In the genomic region with DNA sequence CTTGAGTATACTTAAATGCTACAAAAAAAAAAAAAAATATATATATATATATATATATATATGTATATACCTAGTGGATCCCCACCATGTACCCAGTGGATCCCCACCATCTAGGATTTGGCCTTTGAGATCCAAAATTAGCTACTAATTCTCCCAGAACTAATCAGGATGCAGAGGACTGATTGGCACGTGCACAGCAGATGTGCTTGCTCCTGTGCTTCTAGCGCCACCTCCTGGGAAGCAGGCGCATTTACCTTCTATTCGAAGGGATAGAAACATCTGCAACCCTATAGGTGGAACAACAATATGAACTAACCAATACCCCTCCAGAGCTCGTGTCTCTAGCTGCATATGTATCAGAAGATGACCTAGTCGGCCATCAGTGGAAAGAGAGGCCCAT, we compare ENCODE assay signal across 8 mouse cellular contexts. TPM values are rescaled to one million over a fixed set of nuclear protein-coding genes. Genes with fewer than 3 reads are reported as not detected.
DNase-seq lines count a peak whose midpoint lies in the region; ATAC-seq and TF ChIP-seq lines count a peak whose summit lies in the region.

No protein-coding gene starts in this region.

- H3K9ac ChIP-seq in embryonic facial prominence, embryonic 13.5 days, result no peak overlapping the region
- H3K9ac ChIP-seq in limb, embryonic 12.5 days (replicated peaks), result no peak overlapping the region
- no peak overlapping the region for H3K9ac ChIP-seq in midbrain, embryonic 15.5 days

- peak; percentile 92 for TF ChIP-seq CTCF in kidney, adult 2 months (conservative IDR thresholded peaks at IDR 0.05; ENCODE audit: insufficient read depth, insufficient read length, low read depth, low read length)
- TF ChIP-seq CTCF in spleen, adult 2 months (IDR thresholded peaks at IDR 0.05; ENCODE audit: extremely low read depth, insufficient read depth, insufficient read length, insufficient replicate concordance), result peak; percentile 93; the same call in 1 of the 2 replicates

- H3K4me2 ChIP-seq in embryonic facial prominence, embryonic 13.5 days, result no peak overlapping the region
- no peak overlapping the region for H3K4me2 ChIP-seq in limb, embryonic 12.5 days
- no peak overlapping the region for H3K4me2 ChIP-seq in midbrain, embryonic 15.5 days

- DNase-seq in 416B (ENCODE audit: low read depth), result peak; percentile 74
- peak; percentile 72 for DNase-seq in adrenal gland, postnatal 25 days
- DNase-seq in heart, adult 8-10 months (ENCODE audit: low spot score), result peak; percentile 78
- peak; percentile 84 for DNase-seq in kidney, adult 2 months
- peak; percentile 50 to 73 for DNase-seq in spleen, adult 2 months (ENCODE audit: low read depth in 1 of 2, low spot score in 2 of 2)

- 1% methylated on average over 6 of the region's 6 CpGs for WGBS in embryonic facial prominence, embryonic 13.5 days
- WGBS in kidney, adult 2 months, result under 1% methylated on average over 6 of the region's 6 CpGs
- under 1% methylated on average over 6 of the region's 6 CpGs for WGBS in limb, embryonic 12.5 days
- 2% methylated on average over 6 of the region's 6 CpGs for WGBS in midbrain, embryonic 15.5 days
- WGBS in spleen, adult 2 months, result under 1% methylated on average over 6 of the region's 6 CpGs

- no peak overlapping the region for H3K4me3 ChIP-seq in embryonic facial prominence, embryonic 13.5 days
- no peak overlapping the region for H3K4me3 ChIP-seq in kidney, adult 2 months (ENCODE audit: insufficient read depth, low read depth, low read length)
- H3K4me3 ChIP-seq in limb, embryonic 12.5 days (replicated peaks), result no peak overlapping the region
- no peak overlapping the region for H3K4me3 ChIP-seq in midbrain, embryonic 15.5 days
- H3K4me3 ChIP-seq in spleen, adult 2 months (ENCODE audit: extremely low read depth, insufficient read depth, insufficient read length), result no peak overlapping the region

- H3K9me3 ChIP-seq in embryonic facial prominence, embryonic 13.5 days, result no peaks in the 10 kb centered on the region
- no peaks in the 10 kb centered on the region for H3K9me3 ChIP-seq in limb, embryonic 12.5 days
- no peaks in the 10 kb centered on the region for H3K9me3 ChIP-seq in midbrain, embryonic 15.5 days

- no peaks in the 10 kb centered on the region for H3K27me3 ChIP-seq in embryonic facial prominence, embryonic 13.5 days
- H3K27me3 ChIP-seq in kidney, adult 2 months (replicated peaks; ENCODE audit: control insufficient read depth, insufficient read depth, low read length), result no peaks in the 10 kb centered on the region
- no peaks in the 10 kb centered on the region for H3K27me3 ChIP-seq in limb, embryonic 12.5 days
- H3K27me3 ChIP-seq in midbrain, embryonic 15.5 days (replicated peaks), result no peaks in the 10 kb centered on the region
- H3K27me3 ChIP-seq in spleen, adult 2 months (ENCODE audit: control insufficient read depth, insufficient read depth, low read length), result no peaks in the 10 kb centered on the region

- TF ChIP-seq POLR2A in kidney, adult 2 months (IDR thresholded peaks at IDR 0.05; ENCODE audit: low read depth, low read length), result no peak
- TF ChIP-seq POLR2A in spleen, adult 2 months (IDR thresholded peaks at IDR 0.05; ENCODE audit: low read depth, low read length), result no peak

- ATAC-seq in embryonic facial prominence, embryonic 13.5 days (ENCODE audit: insufficient number of reproducible peaks, insufficient read depth, low FRiP score, low TSS enrichment, low read depth), result peak; percentile 24; the same call in 1 of the 2 replicates
- ATAC-seq in limb, embryonic 12.5 days (ENCODE audit: insufficient number of reproducible peaks, insufficient read depth, low FRiP score, low TSS enrichment, low read depth), result 0 out of 2 replicates have a peak, but pooled peaks have one; percentile 60
- ATAC-seq in midbrain, embryonic 15.5 days (replicated peaks), result peak; percentile 88

- H3K36me3 ChIP-seq in embryonic facial prominence, embryonic 13.5 days, result no peaks in the 10 kb centered on the region; the same call in 1 of the 2 replicates
- 0 out of 2 replicates have a peak, but pooled peaks cover 1% of the 10 kb centered on the region for H3K36me3 ChIP-seq in kidney, adult 2 months (ENCODE audit: control insufficient read depth, insufficient read depth, low read length)
- no peaks in the 10 kb centered on the region for H3K36me3 ChIP-seq in limb, embryonic 12.5 days
- no peaks in the 10 kb centered on the region for H3K36me3 ChIP-seq in midbrain, embryonic 15.5 days (replicated peaks)
- no peaks in the 10 kb centered on the region for H3K36me3 ChIP-seq in spleen, adult 2 months (ENCODE audit: control insufficient read depth, insufficient read depth, low read length)

- H3K4me1 ChIP-seq in embryonic facial prominence, embryonic 13.5 days, result no peaks in the 10 kb centered on the region
- no peaks in the 10 kb centered on the region for H3K4me1 ChIP-seq in kidney, adult 2 months (ENCODE audit: control insufficient read depth, insufficient read depth, low read length)
- 0 out of 2 replicates have a peak, but pooled peaks cover 1% of the 10 kb centered on the region for H3K4me1 ChIP-seq in limb, embryonic 12.5 days (replicated peaks)
- no peaks in the 10 kb centered on the region for H3K4me1 ChIP-seq in midbrain, embryonic 15.5 days
- H3K4me1 ChIP-seq in spleen, adult 2 months (ENCODE audit: control insufficient read depth, insufficient read depth, insufficient read length), result peaks cover 2% of the 10 kb centered on the region; the same call in 1 of the 2 replicates

- H3K27ac ChIP-seq in embryonic facial prominence, embryonic 13.5 days, result no peak overlapping the region
- no peak overlapping the region for H3K27ac ChIP-seq in kidney, adult 2 months (ENCODE audit: insufficient read depth, low read depth, low read length)
- no peak overlapping the region for H3K27ac ChIP-seq in limb, embryonic 12.5 days
- H3K27ac ChIP-seq in midbrain, embryonic 15.5 days, result no peak overlapping the region
- H3K27ac ChIP-seq in spleen, adult 2 months (ENCODE audit: insufficient read depth, low read length), result no peak overlapping the region

RNA-seq across cellular contexts. Expression of gene Srsf7, which starts 27.1 kb away (rescaled TPM):
- 119 and 126 TPM in 2 replicates for total RNA-seq in adrenal gland, postnatal 25 days (2021)
- polyA plus RNA-seq in embryonic facial prominence, embryonic 13.5 days (2015; fragmentation: Nextera tagmentation; extraction: Ambion mirVana), result 693 and 708 TPM in 2 replicates
- 10 to 100 TPM; 39.2 to 44.4 (median 41.9) TPM for total RNA-seq in heart, adult 8-10 months (2022)
- 26.5 and 34.3 TPM in 2 replicates for polyA plus RNA-seq in kidney, adult 2 months (2012; rRNA removed)
- polyA plus RNA-seq in limb, embryonic 12.5 days (2016; fragmentation: Nextera tagmentation; extraction: Ambion mirVana), result 834 and 852 TPM in 2 replicates
- 417 and 424 TPM in 2 replicates for polyA plus RNA-seq in midbrain, embryonic 15.5 days (2015; fragmentation: Nextera tagmentation; extraction: Ambion mirVana)
- polyA plus RNA-seq in spleen, adult 2 months (2012; rRNA removed), result 36.9 and 39.0 TPM in 2 replicates

RNA-seq across cellular contexts. Expression of gene Ttc39d, which starts 27.3 kb away (rescaled TPM):
- total RNA-seq in adrenal gland, postnatal 25 days (2021), result 0.24 TPM in 1 of 2 replicates, not detected in the other
- 0.12 TPM in 1 of 2 replicates, not detected in the other for polyA plus RNA-seq in embryonic facial prominence, embryonic 13.5 days (2015; fragmentation: Nextera tagmentation; extraction: Ambion mirVana)
- under 1 TPM in 1 of 4 experiments, not detected in 3; 0.11 TPM for total RNA-seq in heart, adult 8-10 months (2022)
- polyA plus RNA-seq in kidney, adult 2 months (2012; rRNA removed), result 0.04 and 0.05 TPM in 2 replicates
- polyA plus RNA-seq in limb, embryonic 12.5 days (2016; fragmentation: Nextera tagmentation; extraction: Ambion mirVana), result not detected in 2 replicates
- 0.06 and 0.22 TPM in 2 replicates for polyA plus RNA-seq in midbrain, embryonic 15.5 days (2015; fragmentation: Nextera tagmentation; extraction: Ambion mirVana)
- not detected in 2 replicates for polyA plus RNA-seq in spleen, adult 2 months (2012; rRNA removed)

RNA-seq across cellular contexts. Expression of gene Gemin6, which starts 44.3 kb away (rescaled TPM):
- total RNA-seq in adrenal gland, postnatal 25 days (2021), result 10.4 and 11.1 TPM in 2 replicates
- 34.5 and 41.2 TPM in 2 replicates for polyA plus RNA-seq in embryonic facial prominence, embryonic 13.5 days (2015; fragmentation: Nextera tagmentation; extraction: Ambion mirVana)
- total RNA-seq in heart, adult 8-10 months (2022), result 1 to 10 TPM; 3.9 to 4.6 (median 4.4) TPM
- 2.5 and 2.9 TPM in 2 replicates for polyA plus RNA-seq in kidney, adult 2 months (2012; rRNA removed)
- 36.2 and 41.1 TPM in 2 replicates for polyA plus RNA-seq in limb, embryonic 12.5 days (2016; fragmentation: Nextera tagmentation; extraction: Ambion mirVana)
- polyA plus RNA-seq in midbrain, embryonic 15.5 days (2015; fragmentation: Nextera tagmentation; extraction: Ambion mirVana), result 18.1 and 21.5 TPM in 2 replicates
- 1.4 TPM in 2 replicates for polyA plus RNA-seq in spleen, adult 2 months (2012; rRNA removed)

RNA-seq across cellular contexts. Expression of gene Galm, which starts 52.7 kb away (rescaled TPM):
- 18.0 and 18.4 TPM in 2 replicates for total RNA-seq in adrenal gland, postnatal 25 days (2021)
- polyA plus RNA-seq in embryonic facial prominence, embryonic 13.5 days (2015; fragmentation: Nextera tagmentation; extraction: Ambion mirVana), result 20.0 and 23.7 TPM in 2 replicates
- total RNA-seq in heart, adult 8-10 months (2022), result 10 to 100 TPM; 17.8 to 21.2 (median 19.7) TPM
- polyA plus RNA-seq in kidney, adult 2 months (2012; rRNA removed), result 115 and 124 TPM in 2 replicates
- 14.9 and 15.3 TPM in 2 replicates for polyA plus RNA-seq in limb, embryonic 12.5 days (2016; fragmentation: Nextera tagmentation; extraction: Ambion mirVana)
- polyA plus RNA-seq in midbrain, embryonic 15.5 days (2015; fragmentation: Nextera tagmentation; extraction: Ambion mirVana), result 1.5 and 2.0 TPM in 2 replicates
- 2.4 and 2.5 TPM in 2 replicates for polyA plus RNA-seq in spleen, adult 2 months (2012; rRNA removed)

Comparison
In these comparisons a context has a peak if more than half of its experiments do, and no peak if none do; other contexts are left out.
1. ATAC-seq: peak in every context shown above with its lines; median percentile 88 in midbrain, embryonic 15.5 days; 60 in limb, embryonic 12.5 days; 24 in embryonic facial prominence, embryonic 13.5 days.
2. RNA of gene Srsf7, which starts 27.1 kb away (polyA plus RNA-seq): 834 to 852 TPM in limb, embryonic 12.5 days, 693 to 708 TPM in embryonic facial prominence, embryonic 13.5 days and 417 to 424 TPM in midbrain, embryonic 15.5 days; 36.9 to 39.0 TPM in spleen, adult 2 months and 26.5 to 34.3 TPM in kidney, adult 2 months; every median in the first group is over 10 times any median in the second.
3. Peak in every context shown above with its lines, with median percentiles within 50 percentile points of each other: DNase-seq.